Mouse (Mus musculus) neutrophil, adult 5-6 weeks (primary cell): ENCODE measurements around the gene Ryr1. TPM values are rescaled to one million over a fixed set of nuclear protein-coding genes. Genes with fewer than 3 reads are reported as not detected.
"Not testable (repeated sequence)": the region's sequence is repeated elsewhere in the genome, so short reads cannot be mapped to it uniquely, and the experiment has no call there.

Source experiments
- ATAC-seq: fragments of 151-379, 151-347 bp; 2 replicates; pipeline ENCODE4 v1.8.0; 2017; ENCODE audit warnings: mild to moderate bottlenecking, moderate TSS enrichment; ENCODE audit not compliant: insufficient number of reproducible peaks, poor library complexity, low FRiP score, severe bottlenecking; ENCODE audit errors: extremely low read depth
- total RNA-seq: library from RNA; stranded (forward); fragments of 200-1000 nt; gene quantifications from 2 replicates; pipeline ENCODE4 v1.2.3, GENCODE M21; 2017

Gene Ryr1
- total RNA-seq, 1 experiment from 2014 or later = 1.0 TPM

DNA sequence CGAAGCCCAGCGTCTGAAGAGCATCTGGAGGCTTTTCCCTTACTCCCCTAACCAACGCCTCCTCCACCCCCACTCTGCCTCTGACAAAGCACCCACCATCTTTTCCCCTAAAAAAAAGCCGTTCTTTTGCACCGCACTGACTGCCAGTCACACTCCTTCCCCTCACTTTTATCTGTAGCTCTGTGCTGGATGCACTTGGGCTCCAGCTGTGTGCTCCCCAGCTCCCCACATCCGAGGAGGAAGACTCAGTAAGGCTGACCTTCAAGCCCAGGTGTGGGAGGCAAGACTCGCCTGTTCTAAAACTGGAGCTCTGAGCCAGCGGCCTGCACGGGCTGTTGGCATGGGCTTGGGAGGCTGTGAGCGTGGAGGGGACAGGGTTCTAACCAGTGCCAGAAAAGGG is 26.5 kb upstream of the Ryr1 start:
- no peak for ATAC-seq

DNA sequence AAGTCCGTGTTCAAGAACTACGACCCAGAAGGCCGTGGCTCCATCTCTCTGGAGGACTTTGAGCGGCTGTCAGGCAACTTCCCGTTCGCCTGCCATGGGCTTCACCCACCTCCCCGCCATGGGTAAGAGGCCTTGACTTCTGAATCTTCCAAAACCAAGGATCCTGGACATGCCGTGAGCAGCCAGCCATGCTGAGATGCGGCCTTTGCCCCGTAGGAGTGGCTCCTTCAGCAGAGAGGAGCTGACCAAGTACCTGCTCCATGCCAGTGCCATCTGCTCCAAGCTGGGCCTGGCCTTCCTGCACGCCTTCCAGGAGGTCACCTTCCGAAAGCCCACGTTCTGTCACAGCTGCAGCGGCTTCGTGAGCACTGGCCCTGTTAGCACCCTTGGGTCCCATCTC is 23.8 kb upstream of the Ryr1 start:
- no peak for ATAC-seq

- no peak for ATAC-seq
Measured at GRCm38 (mm10) chr7:29146625-29147367, 21.8 kb upstream of the Ryr1 start.

DNA sequence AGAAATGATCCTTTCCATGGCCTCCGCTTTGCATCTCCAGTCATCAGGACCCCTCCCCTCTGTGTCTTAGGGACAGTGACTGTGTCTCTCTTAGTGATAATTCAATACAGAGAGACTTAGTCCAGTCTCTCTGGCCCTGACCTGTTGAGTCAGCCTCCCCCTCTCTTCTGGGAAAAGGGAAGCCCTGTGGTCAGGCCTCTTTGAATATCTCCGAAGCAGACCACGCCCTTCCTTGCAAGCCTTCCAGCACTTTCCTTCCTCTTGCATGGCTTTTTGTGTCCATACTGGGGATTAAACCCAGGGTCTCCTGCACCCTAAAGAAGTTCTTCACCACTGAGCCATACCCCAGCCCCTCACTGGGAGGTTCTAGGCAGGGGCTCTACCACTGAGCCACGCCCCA is 19.0 kb upstream of the Ryr1 start:
- ATAC-seq = peak; percentile 41; the same call in 1 of the 2 replicates

GRCm38 (mm10) chr7:29141416-29141815 is 16.4 kb upstream of the Ryr1 start:
- peak; percentile 39; the same call in 1 of the 2 replicates for ATAC-seq

DNA sequence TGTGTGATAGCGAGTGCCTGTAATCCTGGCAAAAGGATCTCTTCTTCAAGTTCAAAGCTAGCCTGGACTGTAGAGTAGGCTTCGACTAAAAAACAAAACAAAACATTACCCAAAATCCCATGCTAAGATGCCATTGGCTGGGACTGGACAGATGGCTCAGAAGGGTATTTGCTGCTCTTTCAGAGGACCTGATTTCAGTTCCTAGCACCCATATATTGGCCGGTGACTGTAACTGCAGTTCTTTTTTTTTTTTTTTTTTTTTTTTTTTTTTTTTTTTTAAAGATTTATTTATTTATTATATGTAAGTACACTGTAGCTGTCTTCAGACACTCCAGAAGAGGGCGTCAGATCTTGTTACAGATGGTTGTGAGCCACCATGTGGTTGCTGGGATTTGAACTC is 14.3 kb upstream of the Ryr1 start:
- ATAC-seq = not testable (repeated sequence)

DNA sequence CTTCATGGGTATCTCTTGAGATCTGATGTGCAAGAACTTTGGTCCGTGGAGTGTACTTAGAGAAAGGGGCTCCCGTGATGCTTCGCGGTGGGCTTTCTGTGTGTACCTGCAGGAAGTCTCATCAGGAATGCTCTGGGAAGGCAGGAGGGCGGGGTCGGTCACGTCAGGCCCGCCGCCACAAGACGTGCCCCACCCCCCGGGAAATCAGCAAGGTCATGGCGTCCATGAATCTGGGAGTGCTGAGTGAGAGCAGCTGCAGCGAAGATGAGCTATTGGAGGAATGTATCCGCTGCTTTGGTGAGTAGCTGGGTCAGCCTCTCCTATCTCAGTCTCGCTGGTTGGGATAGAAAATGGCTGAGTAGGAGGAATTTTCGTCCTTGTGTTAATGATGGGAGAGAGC is 12.4 kb upstream of the Ryr1 start:
- ATAC-seq = no peak

DNA sequence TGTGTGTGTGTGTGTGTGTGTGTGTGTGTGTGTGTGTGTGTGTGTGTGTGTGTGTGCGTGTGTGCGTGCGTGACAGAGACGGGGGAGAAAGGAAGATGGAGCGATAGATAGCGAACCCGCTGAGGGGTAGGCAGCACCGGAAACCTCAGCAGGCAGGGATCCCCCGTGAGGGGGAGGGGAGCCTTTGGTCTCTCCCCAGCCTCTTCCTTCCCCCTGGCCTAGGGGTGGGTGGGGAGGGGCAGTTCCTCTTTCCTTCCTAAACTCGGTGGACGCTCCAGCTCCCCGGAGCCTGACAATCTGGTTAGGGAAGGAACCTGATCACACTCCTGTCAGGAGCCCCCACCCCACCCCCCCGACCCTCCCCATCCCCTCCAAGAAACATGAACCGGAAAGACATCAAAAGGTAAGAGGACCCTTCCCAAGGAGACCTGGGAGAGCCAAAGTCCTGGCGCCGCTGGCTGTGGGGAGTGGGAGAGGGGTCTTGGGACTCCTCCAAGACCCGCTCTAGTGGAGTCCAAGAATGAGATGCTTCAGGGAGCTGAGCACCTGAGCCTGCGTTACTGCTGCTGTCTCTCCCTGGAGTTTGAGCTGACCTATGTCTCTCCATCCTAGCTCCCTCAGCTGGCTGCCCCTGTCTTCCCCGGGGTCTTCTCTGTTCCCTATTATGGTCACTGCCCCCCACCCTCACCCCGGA is 9.9 kb upstream of the Ryr1 start, which contains the start of gene Rasgrp4:
Gene Rasgrp4, plus strand, starts transcription at position 159 of the 694 bp plus-strand sequence.
- ATAC-seq = peak; percentile 84

GRCm38 (mm10) chr7:29134230-29134629 is 9.3 kb upstream of the Ryr1 start:
- no peak for ATAC-seq

GRCm38 (mm10) chr7:29128725-29129124 is 3.7 kb upstream of the Ryr1 start:
- peak; percentile 56 for ATAC-seq

- ATAC-seq = peak; percentile 68; the same call in 1 of the 2 replicates
Measured at GRCm38 (mm10) chr7:29126173-29126915, 1.4 kb upstream of the Ryr1 start.

DNA sequence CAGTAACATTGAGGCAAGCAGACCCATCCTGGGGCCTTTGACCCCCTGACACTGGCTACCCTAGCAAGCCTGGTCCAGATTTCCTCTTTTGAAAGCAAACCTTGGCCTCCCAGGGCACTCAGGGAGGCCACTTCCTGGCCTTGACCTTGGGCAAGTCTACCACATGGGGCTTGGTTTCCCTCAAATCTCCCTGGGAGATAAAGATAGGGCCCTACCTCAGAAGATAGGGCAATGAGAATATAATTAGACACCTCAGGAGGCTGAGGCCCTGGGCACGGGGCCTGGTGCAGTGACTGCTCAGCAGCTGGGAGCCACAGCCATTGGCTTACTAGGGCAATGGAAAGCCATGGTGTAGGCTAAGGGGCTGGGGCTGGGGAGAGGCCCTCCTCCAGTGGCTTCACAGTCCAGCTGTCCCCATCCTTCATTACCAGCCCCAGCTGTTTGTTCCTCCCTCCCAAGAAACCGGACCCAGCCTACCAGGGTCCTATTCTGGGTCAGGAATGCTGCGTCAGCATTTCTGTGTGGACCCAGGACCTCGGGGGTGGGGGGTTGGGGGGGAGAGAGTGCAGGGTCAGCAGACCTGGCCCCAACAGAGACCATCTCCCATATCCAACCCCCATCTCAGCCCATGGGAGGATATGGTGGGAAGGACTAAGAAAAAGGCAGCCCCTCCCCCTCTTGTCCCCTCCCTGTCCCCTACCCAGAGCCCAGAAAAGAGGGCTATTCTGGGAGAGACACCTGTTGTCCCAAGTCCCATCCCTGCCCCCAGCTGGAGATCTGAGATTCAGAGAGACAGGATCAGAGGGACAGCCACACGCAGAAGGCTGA is 1.2 kb downstream of the Ryr1 start:
- no peak for ATAC-seq

- no peak for ATAC-seq
Measured at GRCm38 (mm10) chr7:29122821-29123220, 2.2 kb downstream of the Ryr1 start.

GRCm38 (mm10) chr7:29119526-29119925 is 5.5 kb downstream of the Ryr1 start:
- ATAC-seq = no peak

DNA sequence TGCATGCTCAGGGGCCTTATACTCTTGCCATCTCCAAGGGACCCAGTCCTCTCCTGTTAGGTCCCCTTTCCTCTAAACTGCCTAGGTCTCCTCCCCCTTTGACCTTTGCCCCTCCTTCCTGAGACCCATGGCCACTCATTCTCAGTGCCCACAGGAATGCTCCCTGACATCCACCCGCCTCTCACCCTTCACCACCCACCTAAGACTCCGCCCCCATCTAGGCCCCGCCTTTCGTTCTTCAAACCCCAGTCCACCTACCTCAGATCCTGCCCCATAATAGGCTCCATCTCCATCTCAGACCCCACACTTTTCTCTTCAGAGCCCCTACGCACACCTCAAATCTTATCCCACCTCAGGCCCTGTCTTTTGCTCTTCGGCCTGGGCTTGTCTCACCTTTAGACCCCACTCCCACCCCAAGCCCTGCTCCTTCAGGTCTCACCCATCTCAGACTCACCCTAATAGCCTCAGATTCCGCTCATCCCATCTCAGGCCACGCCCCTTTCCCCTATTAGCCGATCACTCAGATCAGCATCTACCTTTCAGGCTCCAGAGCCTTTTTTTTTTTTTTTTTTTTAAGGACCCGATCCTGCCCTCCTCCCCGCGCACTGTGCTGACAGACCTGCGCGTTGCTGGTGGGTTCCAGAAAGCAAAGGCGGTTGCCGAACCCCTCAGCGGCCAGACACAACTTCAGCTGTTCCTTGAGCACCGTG is 6.7 kb downstream of the Ryr1 start:
- no peak for ATAC-seq

GRCm38 (mm10) chr7:29108992-29109955 is 15.7 kb downstream of the Ryr1 start:
- no peak for ATAC-seq

DNA sequence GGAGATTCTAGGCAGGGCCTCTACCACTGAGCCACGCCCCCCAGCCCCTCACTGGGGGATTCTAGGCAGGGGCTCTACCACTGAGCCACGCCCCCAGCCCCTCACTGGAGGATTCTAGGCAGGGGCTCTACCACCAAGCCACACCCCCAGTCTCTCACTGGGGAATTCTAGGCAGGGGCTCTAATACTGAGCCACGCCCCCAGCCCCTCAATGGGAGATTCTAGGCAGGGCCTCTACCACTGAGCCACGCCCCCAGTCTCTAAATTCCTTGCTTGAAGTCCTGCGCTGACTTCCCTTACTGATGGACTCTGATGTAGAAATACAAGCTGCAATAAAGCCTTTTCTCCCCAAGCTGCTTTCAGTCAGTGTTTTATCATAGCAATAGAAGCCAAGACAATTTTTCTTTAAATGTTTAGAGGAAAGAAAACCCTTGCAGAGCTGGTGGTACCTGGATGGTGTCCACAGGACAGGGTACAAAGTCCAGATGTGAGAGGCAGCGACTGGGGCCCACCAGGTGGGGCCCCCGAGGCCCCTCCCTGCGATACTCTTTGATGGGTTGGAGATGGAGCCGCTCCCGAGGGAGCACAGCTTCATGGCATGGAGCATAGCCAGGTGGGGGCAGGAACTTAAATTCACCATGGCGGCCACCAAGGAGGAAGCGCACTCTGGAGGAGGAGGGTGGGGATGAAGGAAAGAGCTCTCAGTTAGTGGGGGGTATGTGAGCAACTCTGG is 23.5 kb downstream of the Ryr1 start:
- ATAC-seq = no peak
